Comparison of ENCODE assay signal across 8 mouse cellular contexts in the genomic region with DNA sequence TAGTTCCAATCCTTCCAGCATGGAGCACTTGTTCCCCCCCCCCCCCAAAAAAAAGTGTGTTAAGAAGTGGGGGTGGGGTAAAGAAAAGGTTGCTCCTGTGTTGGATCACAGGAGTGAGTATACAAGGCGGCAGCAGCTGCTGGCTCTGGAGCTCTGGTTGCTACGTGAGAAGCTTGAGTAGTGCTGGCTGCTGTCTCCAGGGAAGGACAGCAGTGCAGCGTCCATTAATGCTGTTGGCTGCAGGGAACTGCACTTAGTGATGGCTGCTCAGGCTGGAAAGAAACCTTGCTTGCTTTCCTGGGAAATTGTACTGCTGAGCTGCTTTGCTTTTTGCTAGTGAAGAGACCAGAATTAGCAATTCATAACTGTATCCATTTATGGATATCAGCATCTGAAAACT. TPM values are rescaled to one million over a fixed set of nuclear protein-coding genes. Genes with fewer than 3 reads are reported as not detected.
A peak's percentile ranks its signal among the peaks of the same experiment; 100 is the strongest.
DNase-seq lines count a peak whose midpoint lies in the region; ATAC-seq lines count a peak whose summit lies in the region.

No protein-coding gene starts in this region.

- no peaks in the 10 kb centered on the region for H3K36me3 ChIP-seq in heart, embryonic 10.5 days
- H3K36me3 ChIP-seq in stomach, embryonic 14.5 days (ENCODE audit: control insufficient read depth, insufficient read depth, low read length), result no peaks in the 10 kb centered on the region

- peak overlapping the region; percentile 93 for H3K4me3 ChIP-seq in heart, embryonic 10.5 days
- H3K4me3 ChIP-seq in stomach, embryonic 14.5 days (ENCODE audit: low read depth, low read length), result peak overlapping the region; percentile 80

- H3K9ac ChIP-seq in stomach, embryonic 14.5 days (replicated peaks; ENCODE audit: low read depth, low read length), result peak overlapping the region; percentile 99

- peaks cover 30% of the 10 kb centered on the region for H3K4me1 ChIP-seq in heart, embryonic 10.5 days
- peaks cover 26% of the 10 kb centered on the region for H3K4me1 ChIP-seq in stomach, embryonic 14.5 days (ENCODE audit: control insufficient read depth, insufficient read depth, low read length)

- no peak for ATAC-seq in stomach, embryonic 14.5 days (ENCODE audit: insufficient number of reproducible peaks, insufficient read depth, low FRiP score, low read depth)

- H3K9me3 ChIP-seq in heart, embryonic 10.5 days, result no peaks in the 10 kb centered on the region
- no peaks in the 10 kb centered on the region for H3K9me3 ChIP-seq in stomach, embryonic 14.5 days (ENCODE audit: control insufficient read depth, low read depth, low read length)

- 1% methylated on average over 3 of the region's 3 CpGs for WGBS in heart, embryonic 10.5 days
- WGBS in stomach, embryonic 14.5 days, result 0% methylated on average over 3 of the region's 3 CpGs

- H3K27me3 ChIP-seq in heart, embryonic 10.5 days (ENCODE audit: insufficient read depth, poor library complexity, severe bottlenecking), result no peaks in the 10 kb centered on the region
- no peaks in the 10 kb centered on the region for H3K27me3 ChIP-seq in stomach, embryonic 14.5 days (ENCODE audit: control insufficient read depth, insufficient read depth, low read length)

- peak; percentile 9 for DNase-seq in thymus, postnatal 14 days
- no peak for DNase-seq in thymus, postnatal 25 days
- DNase-seq in embryo, embryonic 11.5 days (ENCODE audit: low read depth, low spot score), result peak; percentile 42
- peak; percentile 87 for DNase-seq in heart, embryonic 10.5 days (ENCODE audit: low spot score)
- DNase-seq in kidney, postnatal 14 days, result peak; percentile 32
- DNase-seq in lung, postnatal 14 days, result peak; percentile 32
- no peak for DNase-seq in urinary bladder, postnatal 25 days (ENCODE audit: low spot score)

- H3K4me2 ChIP-seq in stomach, embryonic 14.5 days (replicated peaks; ENCODE audit: low read depth, low read length), result peak overlapping the region; percentile 87

- H3K27ac ChIP-seq in heart, embryonic 10.5 days, result peak overlapping the region; percentile 100
- peak overlapping the region; percentile 66; the same call in 1 of the 2 replicates for H3K27ac ChIP-seq in stomach, embryonic 14.5 days (ENCODE audit: low read length)

RNA-seq across cellular contexts. Expression of a gene that starts 2.3 kb away (rescaled TPM):
- 69.8 and 82.2 TPM in 2 replicates for polyA plus RNA-seq in heart, embryonic 10.5 days (2016; fragmentation: Nextera tagmentation; extraction: Ambion mirVana)
- polyA plus RNA-seq in stomach, embryonic 14.5 days (2014; fragmentation: Nextera tagmentation; extraction: Ambion mirVana), result 114 and 123 TPM in 2 replicates

RNA-seq across cellular contexts. Expression of a gene that starts 33.5 kb away (rescaled TPM):
- polyA plus RNA-seq in heart, embryonic 10.5 days (2016; fragmentation: Nextera tagmentation; extraction: Ambion mirVana), result 51.7 and 54.8 TPM in 2 replicates
- 42.6 and 47.0 TPM in 2 replicates for polyA plus RNA-seq in stomach, embryonic 14.5 days (2014; fragmentation: Nextera tagmentation; extraction: Ambion mirVana)

Comparison
In these comparisons a context has a peak if more than half of its experiments do, and no peak if none do; other contexts are left out.
1. DNase-seq: peak in thymus, postnatal 14 days (single experiment), embryo, embryonic 11.5 days (single experiment), heart, embryonic 10.5 days (single experiment), kidney, postnatal 14 days (single experiment) and lung, postnatal 14 days (single experiment); none in thymus, postnatal 25 days (single experiment) and urinary bladder, postnatal 25 days (single experiment).